Mouse (Mus musculus): ENCODE measurements around the gene Znrf1.
"Not testable (repeated sequence)": the region's sequence is repeated elsewhere in the genome, so short reads cannot be mapped to it uniquely, and the experiment has no call there.

The Znrf1 gene

GRCm38 (mm10) chr8:111536031-111536977 is at the start of gene Znrf1:
Gene Znrf1, plus strand, starts transcription at chr8:111536097.
- DNase-seq = peak; percentile 70 to 81

- peak in 1 of 2 experiments; percentile 21 for DNase-seq
These were observed 45.8 kb upstream of the Znrf1 start for GRCm38 (mm10) chr8:111490034-111490591.

- DNase-seq = no peak
These were observed 44.7 kb upstream of the Znrf1 start for GRCm38 (mm10) chr8:111491191-111491590.

GRCm38 (mm10) chr8:111492508-111492907 is 43.4 kb upstream of the Znrf1 start:
- no peak for DNase-seq

- DNase-seq = no peak
These were observed 42.7 kb upstream of the Znrf1 start for GRCm38 (mm10) chr8:111493176-111493575.

GRCm38 (mm10) chr8:111496326-111496725 is 39.6 kb upstream of the Znrf1 start:
- DNase-seq = no peak

GRCm38 (mm10) chr8:111498249-111498648 is 37.6 kb upstream of the Znrf1 start:
- DNase-seq = not testable (repeated sequence)

GRCm38 (mm10) chr8:111501724-111502464 is 34.0 kb upstream of the Znrf1 start:
- no peak for DNase-seq

- DNase-seq = no peak
These were observed 27.3 kb upstream of the Znrf1 start for GRCm38 (mm10) chr8:111508566-111508965.

- peak in 1 of 2 experiments; percentile 7 for DNase-seq
These were observed 26.6 kb upstream of the Znrf1 start for GRCm38 (mm10) chr8:111509278-111509677.

GRCm38 (mm10) chr8:111510401-111510800 is 25.5 kb upstream of the Znrf1 start:
- DNase-seq = peak in 1 of 2 experiments; percentile 20

- DNase-seq = no peak
These were observed 23.0 kb upstream of the Znrf1 start for GRCm38 (mm10) chr8:111512941-111513340.

- DNase-seq = no peak
These were observed 22.5 kb upstream of the Znrf1 start for GRCm38 (mm10) chr8:111513446-111513845.

GRCm38 (mm10) chr8:111516451-111517035 is 19.4 kb upstream of the Znrf1 start:
- DNase-seq = no peak

- DNase-seq = no peak
These were observed 18.4 kb upstream of the Znrf1 start for GRCm38 (mm10) chr8:111517466-111517865.

- DNase-seq = peak; percentile 98 to 100
These were observed 14.0 kb upstream of the Znrf1 start, which contains the start of gene Wdr59 for GRCm38 (mm10) chr8:111521713-111522429. Gene Wdr59, minus strand, starts transcription at chr8:111522092.

GRCm38 (mm10) chr8:111526403-111527024 is 9.4 kb upstream of the Znrf1 start:
- no peak for DNase-seq

- no peak for DNase-seq
These were observed 8.7 kb upstream of the Znrf1 start for GRCm38 (mm10) chr8:111527149-111527548.

GRCm38 (mm10) chr8:111528071-111528470 is 7.8 kb upstream of the Znrf1 start:
- DNase-seq = no peak

GRCm38 (mm10) chr8:111531191-111531590 is 4.7 kb upstream of the Znrf1 start:
- DNase-seq = no peak

GRCm38 (mm10) chr8:111531621-111532020 is 4.3 kb upstream of the Znrf1 start:
- no peak for DNase-seq

- DNase-seq = no peak
These were observed 2.4 kb upstream of the Znrf1 start for GRCm38 (mm10) chr8:111533503-111533902.
